Mouse (Mus musculus): ENCODE measurements around the gene Nsd1.

GRCm38 (mm10) chr13:55344286-55344685 is 134.7 kb downstream of the Nsd1 start:
- no peak for TF ChIP-seq POLR2A (IDR thresholded peaks at IDR 0.05; ENCODE audit: low read depth, low read length)
- no peak for TF ChIP-seq CTCF (conservative IDR thresholded peaks at IDR 0.05; ENCODE audit: insufficient read depth, insufficient read length, low read depth, low read length)
